Mouse (Mus musculus): ENCODE results near the gene Twnk.
"Not testable (repeated sequence)": the region's sequence is repeated elsewhere in the genome, so short reads cannot be mapped to it uniquely, and the experiment has no call there.

Gene Twnk

GRCm38 (mm10) chr19:45025937-45026568 lies 20.6 kb downstream of the Twnk start:
- no peak for DNase-seq (ENCODE audit: low spot score)

- no peak for DNase-seq (ENCODE audit: low spot score)
Observed at GRCm38 (mm10) chr19:45026958-45027670, 21.7 kb downstream of the Twnk start.

DNA sequence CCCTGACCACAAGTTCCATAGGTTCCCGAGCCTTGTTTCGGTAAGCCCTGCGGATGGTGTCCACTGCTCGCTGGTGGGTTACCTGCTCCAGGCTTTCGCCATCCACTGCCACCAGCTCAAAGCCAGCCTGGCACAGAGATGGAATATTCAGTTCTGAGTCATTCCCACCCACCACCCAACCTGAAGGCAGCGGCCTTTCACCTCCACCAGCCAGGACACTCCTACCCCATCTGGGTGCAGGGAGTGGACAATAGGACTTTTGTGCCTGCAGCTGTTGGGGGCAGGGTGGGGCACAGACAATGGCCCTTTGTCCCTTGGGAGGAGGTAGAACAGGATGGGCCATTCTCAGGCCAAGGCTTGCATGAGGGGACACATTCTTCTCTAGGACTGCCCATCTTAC lies 22.4 kb downstream of the Twnk start:
- DNase-seq (ENCODE audit: low spot score), result peak; percentile 44

GRCm38 (mm10) chr19:45028746-45029145 lies 23.3 kb downstream of the Twnk start:
- no peak for DNase-seq (ENCODE audit: low spot score)

GRCm38 (mm10) chr19:45029571-45029970 lies 24.1 kb downstream of the Twnk start:
- DNase-seq (ENCODE audit: low spot score), result no peak

DNA sequence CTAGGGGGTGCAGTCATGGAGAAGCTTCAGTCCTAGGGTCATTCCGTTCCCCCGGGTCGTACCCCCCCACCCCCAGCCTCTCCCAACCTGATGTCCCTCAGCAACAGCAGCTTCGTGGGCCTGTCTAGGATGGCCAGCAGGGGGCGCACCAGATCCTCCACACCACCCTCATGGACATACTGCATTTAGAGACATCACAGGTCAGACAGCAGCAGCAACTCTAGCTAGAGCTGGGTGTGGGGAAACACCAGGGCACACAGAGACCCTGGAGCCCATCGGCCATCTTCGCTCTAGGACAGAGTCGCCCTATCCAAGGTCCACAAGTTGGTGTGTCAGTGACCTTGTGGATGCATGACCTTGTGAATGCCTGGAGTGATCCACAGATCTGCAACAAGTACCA lies 24.6 kb downstream of the Twnk start:
- peak; percentile 84 for DNase-seq (ENCODE audit: low spot score)

DNA sequence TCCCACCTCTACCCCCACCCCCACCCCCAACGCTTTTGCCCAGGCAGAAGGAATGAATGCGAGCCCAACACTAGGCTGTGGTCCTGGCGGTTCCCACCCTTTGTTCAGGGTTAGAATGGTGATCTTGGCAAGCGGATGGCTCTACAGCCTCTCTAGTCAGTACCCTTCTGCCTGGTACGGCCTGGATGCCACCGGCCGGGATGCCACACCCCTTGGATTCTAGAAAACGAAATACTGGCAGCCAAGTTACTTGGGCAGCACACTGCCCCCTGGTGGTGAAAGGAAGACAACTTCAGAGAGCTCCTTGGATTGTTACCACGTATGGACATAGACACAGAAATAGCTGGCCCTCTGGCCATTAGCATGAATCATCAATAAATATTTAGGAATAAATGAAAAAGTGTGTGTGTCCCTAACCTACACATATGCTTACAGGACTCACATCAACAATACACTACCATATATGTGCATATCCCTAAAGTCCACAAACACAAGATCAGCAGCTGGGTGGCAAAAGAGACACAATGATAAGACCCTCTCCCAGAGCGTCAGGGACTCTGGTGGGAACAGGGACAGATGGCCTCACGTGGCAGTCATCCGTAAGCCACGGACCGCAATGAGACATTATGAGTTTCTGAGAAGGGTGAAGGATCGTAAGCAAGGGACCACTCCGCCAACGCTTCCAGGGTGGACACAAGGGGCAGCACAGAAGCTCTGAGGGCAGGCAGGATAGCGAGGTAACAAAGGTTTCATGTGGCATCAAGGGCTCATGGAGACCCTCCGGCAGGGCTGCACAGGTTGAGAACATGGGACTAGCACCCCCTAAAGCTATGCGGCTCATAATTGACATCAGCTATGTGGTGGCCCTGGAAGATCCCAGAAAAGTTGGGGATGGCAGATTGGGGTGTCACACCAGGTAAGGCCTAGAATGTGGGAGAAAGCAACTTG lies 25.6 kb downstream of the Twnk start:
- DNase-seq (ENCODE audit: low spot score), result peak; percentile 95

- peak; percentile 93 for DNase-seq (ENCODE audit: low spot score)
Observed at GRCm38 (mm10) chr19:45031780-45032179, 26.3 kb downstream of the Twnk start.

GRCm38 (mm10) chr19:45032570-45033332 lies 27.3 kb downstream of the Twnk start:
- DNase-seq (ENCODE audit: low spot score), result peak; percentile 48

DNA sequence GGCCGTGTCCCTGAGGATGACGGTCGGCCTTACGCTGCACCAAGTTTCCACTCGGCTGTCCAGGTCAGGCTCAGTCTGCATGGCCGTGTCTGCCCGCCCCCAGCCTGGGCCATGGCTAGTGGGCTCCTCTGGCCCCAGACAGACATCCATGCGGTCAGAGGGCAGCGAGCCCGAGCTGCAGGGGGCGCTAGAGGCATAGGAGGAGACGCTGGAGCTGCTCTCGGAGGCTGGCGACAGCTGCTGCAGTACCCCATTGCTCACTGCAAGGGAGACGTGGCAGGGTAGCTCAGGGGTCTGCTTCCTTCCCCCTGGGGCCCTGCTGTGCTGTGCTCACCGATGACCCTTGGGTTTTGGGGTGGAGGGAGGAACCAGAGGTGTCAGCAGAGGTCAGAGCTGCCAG lies 31.4 kb downstream of the Twnk start:
- peak; percentile 70 for DNase-seq (ENCODE audit: low spot score)

DNA sequence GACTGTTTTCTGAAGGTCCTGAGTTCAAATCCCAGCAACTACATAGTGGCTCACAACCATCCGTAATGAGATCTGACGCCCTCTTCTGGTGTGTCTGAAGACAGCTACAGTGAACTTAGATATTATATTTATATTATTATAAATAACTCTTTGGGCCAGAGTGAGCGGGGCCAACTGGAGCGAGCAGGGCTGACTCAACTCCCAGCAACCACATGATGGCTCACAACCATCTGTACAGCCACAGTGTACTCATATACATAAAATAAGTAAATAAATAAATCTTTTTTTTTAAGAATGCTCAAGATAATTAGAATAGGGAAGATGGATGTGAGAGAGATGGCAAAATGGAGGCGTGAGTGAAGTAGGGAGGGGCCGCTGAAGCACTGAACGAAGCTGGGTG lies 32.7 kb downstream of the Twnk start:
- DNase-seq (ENCODE audit: low spot score), result not testable (repeated sequence)

DNA sequence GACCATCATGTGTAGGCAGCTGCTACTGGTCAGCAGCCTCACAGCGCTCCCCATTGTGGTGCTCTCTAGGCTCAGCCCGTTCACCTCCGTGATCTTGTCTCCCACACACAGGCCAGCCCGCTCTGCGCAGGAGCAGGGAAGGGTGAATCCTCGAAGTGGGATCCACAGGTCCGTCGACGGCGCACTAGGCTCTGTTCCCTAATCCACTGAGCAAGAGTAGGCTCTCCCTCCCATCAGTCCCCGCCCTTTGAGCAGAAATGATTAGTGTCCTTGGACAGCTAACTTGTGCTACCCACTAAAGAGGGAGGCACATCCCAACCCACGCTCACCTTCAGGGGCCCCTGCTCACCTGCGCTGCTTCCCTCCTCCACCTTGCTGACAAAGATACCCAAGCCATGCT lies 34.8 kb downstream of the Twnk start:
- DNase-seq (ENCODE audit: low spot score), result no peak

GRCm38 (mm10) chr19:45044389-45044927 lies 39.0 kb downstream of the Twnk start:
- DNase-seq (ENCODE audit: low spot score), result no peak

- DNase-seq (ENCODE audit: low spot score), result no peak
Observed at GRCm38 (mm10) chr19:45045236-45045635, 39.8 kb downstream of the Twnk start.

DNA sequence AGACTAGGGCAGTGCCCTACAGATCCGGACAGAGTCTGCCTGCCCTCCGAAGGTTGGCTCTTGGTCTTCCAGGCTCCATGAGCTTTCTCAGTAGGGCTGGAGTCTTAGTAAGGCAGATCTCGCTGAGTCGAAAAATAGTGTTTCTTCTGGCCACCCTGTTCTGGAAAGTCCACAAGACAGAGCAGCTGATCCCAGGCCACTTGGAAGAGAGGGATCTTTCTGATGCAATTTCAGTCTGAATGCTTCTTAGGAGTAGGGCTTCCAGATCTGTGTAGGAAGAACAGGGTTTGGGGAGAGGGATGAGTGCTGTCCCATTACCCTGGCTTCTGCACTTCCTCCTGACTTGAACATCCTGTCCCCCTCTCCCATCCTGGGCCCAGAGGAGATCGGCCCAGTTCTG lies 40.2 kb downstream of the Twnk start, which contains the start of gene Pdzd7:
Gene Pdzd7, minus strand, starts transcription at position 67 of the 400 bp plus-strand sequence.
- no peak for DNase-seq (ENCODE audit: low spot score)

- peak; percentile 87 for DNase-seq (ENCODE audit: low spot score)
Observed at GRCm38 (mm10) chr19:45046523-45047321, 41.3 kb downstream of the Twnk start.

DNA sequence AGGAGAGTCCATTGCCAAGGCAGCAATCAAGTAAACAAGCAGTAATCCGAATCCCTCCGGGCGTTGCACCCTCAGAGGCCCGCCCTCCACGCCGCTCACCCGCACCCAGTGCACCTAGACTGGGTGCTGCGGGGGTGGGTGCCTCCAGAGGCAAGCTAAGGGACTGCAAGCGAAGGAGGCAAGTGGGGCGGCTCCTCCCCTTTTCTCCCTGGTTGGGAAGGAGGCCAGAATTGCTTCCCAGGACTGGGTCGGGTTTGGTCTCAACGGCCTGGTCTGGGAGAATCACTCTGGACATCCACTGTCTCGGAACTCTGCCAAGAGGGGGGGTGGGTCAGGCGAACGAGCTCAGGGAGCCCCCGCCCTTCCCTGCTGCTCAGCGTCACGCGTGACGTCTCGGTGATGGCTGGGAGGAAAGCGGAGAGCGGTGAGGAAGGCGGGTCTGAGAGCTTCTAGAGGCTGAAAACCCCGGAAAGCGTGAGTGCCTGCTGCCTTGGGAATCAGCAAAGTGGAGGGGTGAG lies 42.0 kb downstream of the Twnk start, which contains the start of gene Sfxn3:
Gene Sfxn3, plus strand, starts transcription at position 87 of the 518 bp plus-strand sequence.
- DNase-seq (ENCODE audit: low spot score), result peak; percentile 85

DNA sequence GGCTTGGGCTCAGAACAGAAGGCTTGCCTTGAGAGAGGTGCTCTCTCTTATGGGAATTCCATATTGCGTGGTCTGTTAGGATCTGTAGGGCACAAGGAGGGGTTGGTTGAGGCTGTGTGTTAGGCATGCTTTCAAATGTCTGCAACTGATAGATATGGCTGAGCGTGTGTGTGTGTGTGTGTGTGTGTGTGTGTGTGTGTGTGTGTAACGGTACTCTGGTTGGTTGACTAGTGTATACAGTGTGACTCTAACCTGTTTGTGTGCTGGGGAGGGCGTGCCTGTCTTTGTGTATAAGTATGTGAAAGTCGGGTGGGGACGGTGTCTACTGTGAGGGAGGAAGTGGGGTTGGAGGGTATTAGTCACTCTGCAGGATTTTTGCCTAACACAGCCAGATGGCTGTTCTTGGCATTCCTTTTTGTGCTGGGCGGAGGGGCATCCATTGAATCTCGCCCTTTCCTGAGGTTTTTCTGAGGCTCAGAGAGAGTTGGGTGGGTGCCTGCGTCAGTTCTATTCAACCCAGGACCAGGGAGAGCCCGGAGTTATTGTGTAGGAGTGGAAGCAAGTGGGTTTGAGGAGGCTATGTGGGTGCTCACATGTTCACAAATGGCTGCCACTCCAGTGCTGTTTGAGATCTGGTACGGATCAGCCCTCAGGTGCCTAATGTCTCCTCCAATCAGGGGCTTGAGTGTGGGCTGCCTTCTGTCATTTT lies 42.6 kb downstream of the Twnk start:
- no peak for DNase-seq (ENCODE audit: low spot score)

DNA sequence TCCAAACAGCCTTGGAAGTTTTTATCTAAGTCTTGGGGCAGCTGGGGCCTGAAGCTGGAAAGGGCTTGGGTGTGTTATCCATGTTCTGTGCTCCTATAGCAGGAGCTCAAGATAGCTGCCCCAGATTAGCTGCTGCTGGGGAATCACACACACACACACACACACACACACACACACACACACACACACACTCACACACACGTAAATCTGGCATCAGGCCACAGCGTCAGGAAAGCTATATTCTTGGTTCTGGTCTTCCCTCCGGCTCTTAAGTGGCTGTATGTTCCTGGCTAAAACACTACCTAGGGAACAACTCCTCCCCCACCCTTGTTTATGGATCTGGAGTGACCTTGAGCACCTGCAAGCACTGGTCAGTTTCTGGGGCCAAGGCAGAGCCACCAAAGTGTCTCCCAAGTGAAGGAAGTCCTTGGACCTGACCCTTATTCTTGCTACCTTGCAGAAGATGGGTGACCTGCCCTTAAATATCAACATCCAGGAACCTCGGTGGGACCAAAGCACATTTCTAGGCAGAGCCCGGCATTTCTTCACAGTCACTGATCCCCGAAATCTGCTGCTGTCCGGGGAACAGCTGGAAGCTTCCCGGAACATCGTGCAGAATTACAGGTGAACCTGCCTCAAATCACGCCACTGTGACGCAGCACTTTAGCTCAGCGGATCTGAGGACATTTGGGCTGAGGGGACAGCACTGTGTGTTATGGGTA lies 43.3 kb downstream of the Twnk start:
- no peak for DNase-seq (ENCODE audit: low spot score)
